Mouse (Mus musculus) c-Kit-positive CD71-positive TER-119-positive erythroid progenitor cells, embryonic 14.5 days (primary cell): Measurements from ENCODE around the gene Adig.

Experiments
- DNase-seq: peaks from one replicate; pipeline ENCODE4 v3.0.0-alpha.2; 2013; ENCODE audit warnings: low spot score

Adig gene

DNA sequence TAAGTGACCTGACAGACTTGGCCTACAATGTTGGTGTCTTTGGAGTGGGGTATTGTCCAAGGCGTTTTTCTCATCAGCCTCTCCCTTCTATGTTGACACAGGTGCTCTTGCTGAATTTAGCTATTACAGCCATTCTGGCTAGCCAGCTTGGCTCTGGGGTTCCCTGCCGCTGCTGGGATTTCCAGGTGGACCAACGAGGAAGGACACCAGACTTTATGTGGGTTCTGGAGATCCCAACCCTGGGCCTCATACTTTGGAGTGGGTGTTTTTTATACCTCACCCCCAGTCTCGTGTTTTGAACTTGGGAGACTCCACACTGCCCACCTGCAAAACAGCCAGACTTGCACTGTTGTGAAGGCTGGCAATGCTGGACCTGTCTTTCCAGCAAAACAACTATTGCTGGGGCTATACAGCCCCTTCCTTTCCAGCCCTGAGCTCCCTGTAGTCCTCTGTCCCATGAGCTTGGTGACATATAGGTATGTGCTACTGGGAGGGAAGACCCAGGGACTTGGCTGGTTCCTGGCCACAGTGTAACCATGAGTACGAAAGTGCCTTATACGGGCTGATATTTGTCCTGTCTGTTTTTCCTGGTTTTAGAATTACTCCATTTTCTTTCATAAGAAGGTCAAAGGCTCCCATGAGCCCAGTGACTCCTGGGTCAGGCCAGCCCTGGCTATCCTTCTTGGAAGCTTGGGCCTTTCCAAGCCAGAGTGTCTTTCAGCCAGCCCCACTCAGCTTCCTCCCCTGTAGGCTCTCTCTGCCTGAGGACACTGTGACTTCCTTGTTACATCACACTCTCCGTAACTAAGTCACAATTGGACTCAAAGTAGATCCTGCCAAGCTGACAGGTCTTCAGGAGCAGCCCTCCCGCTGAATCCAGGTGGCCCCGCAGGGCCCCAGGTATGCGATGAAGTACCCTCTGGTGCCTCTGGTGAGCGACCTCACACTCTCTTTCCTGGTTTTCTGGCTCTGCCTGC lies at the start of gene Adig:
Gene Adig, plus strand, starts transcription at position 777 of the 977 bp plus-strand sequence.
- DNase-seq, result no peak

GRCm38 (mm10) chr2:158456451-158456850 lies 46.0 kb upstream of the Adig start:
- no peak for DNase-seq

GRCm38 (mm10) chr2:158457610-158458009 lies 44.8 kb upstream of the Adig start:
- no peak for DNase-seq

DNA sequence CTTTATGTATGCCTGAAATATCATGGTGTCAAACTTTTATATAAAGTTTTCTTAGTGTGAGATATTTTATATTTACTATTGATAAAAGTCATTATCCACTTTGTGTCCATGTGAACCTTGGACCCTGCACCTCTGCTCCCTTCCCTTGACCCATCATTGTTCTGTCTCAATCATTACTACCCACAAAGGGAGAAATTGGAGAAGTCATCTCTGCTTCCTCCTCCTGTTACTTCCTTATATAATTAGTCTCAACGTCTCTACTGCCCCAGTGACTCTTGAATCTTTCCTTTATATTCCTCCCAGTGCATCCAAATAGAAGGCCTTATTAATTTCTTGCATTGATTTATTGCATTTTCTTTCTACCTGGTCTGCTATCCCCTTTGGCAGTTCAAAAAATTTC lies 40.0 kb upstream of the Adig start:
- no peak for DNase-seq

- DNase-seq, result no peak
These were observed 28.3 kb upstream of the Adig start for GRCm38 (mm10) chr2:158474159-158474558.

- no peak for DNase-seq
These were observed 24.8 kb upstream of the Adig start for GRCm38 (mm10) chr2:158477640-158478039.

DNA sequence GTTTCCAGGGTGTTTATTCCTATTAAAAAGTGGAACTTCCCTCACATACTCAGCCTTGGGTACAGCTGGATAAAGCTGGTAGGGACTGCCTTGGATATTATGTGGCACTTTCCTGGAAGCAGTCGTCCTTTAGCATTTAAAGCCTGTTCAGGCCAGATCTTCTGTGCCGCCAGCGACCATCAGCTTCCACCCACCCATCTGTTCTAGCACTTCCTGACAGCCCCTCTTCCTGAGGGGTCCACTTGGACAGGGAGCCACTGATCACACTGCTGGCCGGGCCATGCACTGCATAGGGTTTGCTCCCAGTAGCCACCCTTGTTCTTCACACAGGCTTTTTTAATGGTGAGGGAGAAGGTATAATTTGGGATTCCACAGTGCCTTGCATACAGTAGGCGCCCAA lies 4.0 kb upstream of the Adig start:
- no peak for DNase-seq

- DNase-seq, result no peak
These were observed 814 bp downstream of the Adig start for GRCm38 (mm10) chr2:158503226-158503625.

DNA sequence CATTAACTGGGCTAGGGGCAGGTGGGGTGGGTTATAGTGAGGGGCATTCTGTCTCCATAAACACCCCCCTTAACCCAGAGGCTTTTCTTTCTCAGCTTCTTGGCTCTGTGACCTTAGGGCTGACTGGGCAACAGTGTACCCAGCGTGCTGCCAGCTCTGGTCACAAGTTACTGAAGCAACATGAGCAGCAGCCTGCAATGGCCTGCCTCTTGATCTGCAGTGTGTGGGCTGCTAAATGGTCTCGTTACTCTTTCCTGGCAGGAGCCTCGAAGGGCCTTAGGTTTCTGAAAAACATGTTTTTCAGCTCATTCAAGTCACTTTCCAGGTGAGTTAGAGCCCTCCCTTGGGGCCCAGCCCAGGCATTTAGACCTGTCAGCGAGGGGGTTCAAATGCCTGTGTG lies 1.3 kb downstream of the Adig start:
- DNase-seq, result no peak

DNA sequence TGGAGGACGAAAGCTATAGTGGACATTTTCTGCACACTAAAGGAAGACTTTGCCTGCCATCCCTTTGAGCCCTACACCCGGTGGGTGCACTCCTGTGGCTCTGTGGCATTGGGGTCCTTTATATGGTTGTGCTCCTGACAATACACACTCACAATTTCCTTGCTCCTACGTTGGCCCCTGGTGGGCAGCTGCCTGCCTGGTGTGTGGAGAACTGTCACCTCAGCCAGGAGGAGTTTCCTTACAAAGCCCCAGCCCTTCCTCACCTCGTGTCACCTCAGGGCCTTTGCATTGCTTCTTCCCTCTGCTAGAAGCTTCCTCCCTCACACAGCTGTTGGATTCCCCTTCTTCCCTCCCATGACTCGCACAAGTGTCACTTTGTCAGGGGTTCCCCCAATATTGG lies 4.1 kb downstream of the Adig start:
- DNase-seq, result no peak

GRCm38 (mm10) chr2:158507046-158507445 lies 4.6 kb downstream of the Adig start:
- DNase-seq, result no peak

DNA sequence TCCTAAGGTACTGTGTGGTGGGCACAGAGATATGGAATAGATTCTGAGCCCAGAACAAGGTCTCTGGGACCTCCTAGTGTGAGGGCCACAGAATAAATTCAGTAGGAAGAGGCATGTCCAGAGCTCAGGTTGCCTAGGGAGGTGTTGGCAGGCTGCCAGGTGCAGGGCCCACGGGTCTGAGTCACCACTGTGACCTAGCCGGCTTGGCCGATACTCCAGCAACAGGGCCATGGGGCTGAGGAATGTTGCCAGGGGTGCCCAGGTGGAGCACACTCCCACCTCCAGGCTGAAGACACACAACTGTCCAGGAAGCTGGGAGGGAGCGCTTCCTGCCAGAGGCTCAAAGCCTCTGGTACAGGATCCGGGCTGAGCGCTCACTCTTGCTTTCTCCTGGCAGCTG lies 8.3 kb downstream of the Adig start:
- DNase-seq, result no peak

DNA sequence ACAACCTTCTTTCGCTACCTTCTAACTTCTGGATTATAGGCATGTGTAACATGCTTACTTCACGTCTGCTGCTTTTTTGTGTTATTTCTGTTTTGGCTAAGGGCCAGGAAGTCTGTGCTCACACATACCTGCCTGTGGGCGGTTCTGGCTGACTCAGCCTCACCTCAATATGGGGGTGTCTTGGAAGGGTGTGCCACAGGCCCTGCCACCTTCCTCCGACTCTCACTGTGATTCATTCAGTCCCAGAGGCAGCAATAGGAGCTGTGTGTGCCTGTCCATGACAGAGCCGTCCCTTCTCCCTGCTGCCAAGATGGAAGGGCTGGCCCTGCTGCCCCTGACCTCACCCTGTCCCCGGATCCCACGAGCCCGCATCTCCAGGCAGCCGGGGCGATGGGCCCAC lies 10.1 kb downstream of the Adig start, which contains the start of gene Arhgap40:
Gene Arhgap40, plus strand, starts transcription at position 269 of the 400 bp plus-strand sequence.
- DNase-seq, result no peak

GRCm38 (mm10) chr2:158513821-158514336 lies 11.5 kb downstream of the Adig start:
- DNase-seq, result no peak

- DNase-seq, result no peak
These were observed 16.2 kb downstream of the Adig start for GRCm38 (mm10) chr2:158518583-158518982.

DNA sequence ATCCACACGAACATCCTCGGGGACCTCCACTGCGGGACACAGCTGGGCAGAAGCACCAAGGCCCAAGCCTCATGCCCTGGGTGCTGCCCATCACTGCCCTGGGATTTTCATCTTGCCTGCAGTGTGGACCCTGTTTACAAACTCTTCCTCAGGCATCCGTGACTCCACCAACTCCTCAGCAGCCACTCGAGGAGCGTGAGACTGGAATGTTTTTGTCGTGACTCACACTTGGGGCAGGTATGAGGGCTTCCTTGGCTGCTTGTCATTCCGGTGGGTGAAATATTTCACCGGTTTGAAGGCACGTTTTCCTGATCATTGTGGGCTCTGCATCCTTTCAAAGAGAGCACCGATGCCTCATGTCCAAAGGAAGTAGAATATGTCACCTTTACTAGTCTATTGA lies 16.7 kb downstream of the Adig start:
- no peak for DNase-seq

- DNase-seq, result no peak
These were observed 17.4 kb downstream of the Adig start for GRCm38 (mm10) chr2:158519800-158520199.

GRCm38 (mm10) chr2:158523060-158523459 lies 20.6 kb downstream of the Adig start:
- no peak for DNase-seq

GRCm38 (mm10) chr2:158524129-158524860 lies 21.9 kb downstream of the Adig start:
- DNase-seq, result no peak

DNA sequence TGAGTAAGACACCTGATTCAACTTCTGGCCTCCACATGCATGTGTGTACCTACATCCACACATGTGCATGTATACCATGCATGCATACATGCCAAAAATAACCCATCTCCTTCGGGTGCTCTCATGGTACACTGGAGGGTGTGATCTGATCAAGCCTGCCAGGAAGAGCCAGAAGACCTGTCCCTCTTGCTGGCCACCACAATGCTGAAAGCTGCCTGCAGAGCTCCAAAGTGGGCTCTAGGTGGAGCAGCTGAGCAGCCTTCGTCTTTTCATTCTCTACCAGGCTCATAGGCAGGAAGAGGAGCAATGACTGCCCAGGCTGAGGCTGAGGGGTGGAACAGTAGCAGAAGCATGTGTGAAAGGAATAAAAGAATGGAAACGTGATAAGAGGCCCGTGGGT lies 31.7 kb downstream of the Adig start:
- DNase-seq, result peak; percentile 14

- no peak for DNase-seq
These were observed 32.1 kb downstream of the Adig start for GRCm38 (mm10) chr2:158534559-158534958.

DNA sequence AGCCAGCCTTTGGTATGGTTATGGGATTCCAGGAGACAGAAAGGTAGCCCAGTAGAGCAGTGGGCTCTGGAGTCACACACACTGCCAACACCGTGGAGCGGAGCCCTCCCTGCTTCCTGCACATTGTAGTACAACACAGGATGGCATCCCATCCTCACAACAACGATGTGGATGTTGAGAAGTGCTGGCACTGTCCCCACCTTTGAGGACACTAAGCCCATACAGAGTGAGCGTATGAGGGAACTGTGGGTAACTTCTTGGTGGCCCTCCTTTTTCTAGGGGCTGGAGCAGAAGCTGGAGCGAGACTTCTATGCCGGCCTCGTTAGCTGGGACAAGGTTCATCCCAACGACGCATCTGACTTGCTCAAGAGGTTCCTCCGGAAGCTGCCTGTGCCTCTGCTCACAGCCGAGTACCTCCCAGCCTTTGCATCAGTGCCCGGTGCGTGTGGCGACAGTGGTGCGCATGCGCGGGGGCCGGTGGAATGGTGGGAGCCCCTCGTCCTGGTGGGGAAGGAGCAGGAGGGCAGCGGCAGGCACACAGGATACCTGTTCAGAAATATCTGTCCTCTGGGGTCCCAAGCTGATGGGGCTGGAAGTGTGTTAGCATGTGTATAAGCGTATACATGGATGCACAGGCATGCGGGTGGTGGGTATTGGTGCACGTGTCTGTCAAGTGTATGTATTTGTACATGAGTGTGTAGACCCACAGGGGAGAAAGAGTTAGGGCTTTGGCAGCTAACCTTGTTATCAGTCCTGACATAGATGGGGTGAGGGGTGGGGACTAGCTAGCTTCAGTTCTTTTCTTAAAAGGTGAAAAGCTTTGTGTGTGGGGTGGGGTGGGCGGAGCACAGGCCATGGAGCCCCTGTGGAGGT lies 37.3 kb downstream of the Adig start:
- DNase-seq, result no peak
